Mouse (Mus musculus): ENCODE data around the gene Apobec1. TPM values are rescaled to one million over a fixed set of nuclear protein-coding genes. Genes with fewer than 3 reads are reported as not detected.
A peak's percentile ranks its signal among the peaks of the same experiment; 100 is the strongest.

The Apobec1 gene
- polyA plus RNA-seq, 1 experiment: 728 TPM

DNA sequence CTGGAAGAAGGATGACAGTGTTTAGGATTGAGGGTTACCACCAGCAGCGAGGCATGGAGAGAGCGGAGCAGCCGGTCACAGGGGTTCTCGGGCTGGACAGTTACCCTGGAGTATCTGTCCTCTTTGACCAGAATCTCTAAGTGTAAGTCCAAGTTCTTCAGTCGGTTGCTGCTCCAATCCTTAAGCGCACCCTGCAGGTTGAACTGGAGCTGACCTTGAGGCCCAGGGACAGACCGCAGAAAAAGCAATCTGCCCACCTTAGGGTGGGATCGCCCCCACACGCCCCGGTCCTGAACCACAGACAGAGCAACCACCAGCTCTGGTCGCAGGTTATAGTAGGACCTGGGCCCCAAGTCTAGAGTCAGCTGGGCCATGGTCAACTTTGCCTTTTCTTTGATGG lies 4.4 kb upstream of the Apobec1 start:
- H3K4me1 ChIP-seq (ENCODE audit: control insufficient read depth, insufficient read depth, low read length): peaks cover 14% of the 10 kb centered on the region
- H3K4me3 ChIP-seq (ENCODE audit: insufficient read depth, low read length): no peak overlapping the region
- H3K27ac ChIP-seq (ENCODE audit: insufficient read depth, low read depth, low read length): no peak overlapping the region
- TF ChIP-seq POLR2A (IDR thresholded peaks at IDR 0.05; ENCODE audit: borderline replicate concordance, low read depth, low read length): no peak
- no peak for TF ChIP-seq CTCF (IDR thresholded peaks at IDR 0.05; ENCODE audit: low read depth, low read length)

DNA sequence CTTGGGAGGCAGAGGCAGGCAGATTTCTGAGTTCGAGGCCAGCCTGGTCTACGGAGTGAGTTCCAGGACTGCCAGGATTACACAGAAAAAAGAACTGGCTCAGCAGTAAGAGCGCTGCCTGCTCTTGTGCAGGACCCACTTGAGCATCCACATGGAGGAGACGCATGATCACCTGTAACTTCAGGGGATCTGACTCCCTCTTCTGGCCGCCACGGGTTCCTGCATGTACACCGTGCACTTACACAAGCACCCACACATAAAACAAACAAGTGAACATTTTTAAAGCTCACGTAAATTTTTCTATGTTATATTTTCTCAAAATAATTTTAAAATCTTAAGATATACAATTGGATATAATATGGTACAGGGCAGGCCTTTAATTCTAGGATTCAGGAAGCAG lies 3.2 kb upstream of the Apobec1 start:
- Histone ChIP-seq H3K4me1 (ENCODE audit: control insufficient read depth, insufficient read depth, low read length) (peaks cover 14% of the 10 kb centered on the region), H3K27ac (ENCODE audit: insufficient read depth, low read depth, low read length) (no peak overlapping the region), H3K4me3 (ENCODE audit: insufficient read depth, low read length) (no peak overlapping the region)
- TF ChIP-seq CTCF (IDR thresholded peaks at IDR 0.05; ENCODE audit: low read depth, low read length) (0 out of 2 replicates have a peak, but pooled peaks have one; percentile 14), POLR2A (IDR thresholded peaks at IDR 0.05; ENCODE audit: borderline replicate concordance, low read depth, low read length) (no peak)

DNA sequence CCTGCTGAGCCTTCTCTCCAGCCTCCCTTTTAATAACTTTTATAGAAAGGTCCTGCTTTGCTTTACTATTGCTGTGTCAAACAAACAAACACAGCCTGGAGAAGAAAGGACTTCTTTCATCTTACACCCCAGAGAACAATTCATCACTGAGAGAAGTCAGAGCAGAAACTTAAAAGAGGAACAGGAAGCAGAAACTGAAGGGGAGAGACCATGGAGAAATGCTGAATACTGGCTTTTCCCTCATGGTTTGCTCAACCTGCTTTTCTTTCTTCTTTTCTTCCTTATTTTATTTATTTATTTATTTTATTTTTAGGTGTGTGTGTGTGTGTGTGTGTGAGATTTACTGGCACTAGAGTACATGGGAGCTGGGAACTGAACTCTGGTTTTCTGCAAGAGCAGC lies 2.0 kb upstream of the Apobec1 start:
- Histone ChIP-seq H3K4me1 (ENCODE audit: control insufficient read depth, insufficient read depth, low read length) (peaks cover 14% of the 10 kb centered on the region), H3K4me3 (ENCODE audit: insufficient read depth, low read length) (peak overlapping the region; percentile 65), H3K27ac (ENCODE audit: insufficient read depth, low read depth, low read length) (peak overlapping the region; percentile 99)
- TF ChIP-seq POLR2A (IDR thresholded peaks at IDR 0.05; ENCODE audit: borderline replicate concordance, low read depth, low read length) (no peak), CTCF (IDR thresholded peaks at IDR 0.05; ENCODE audit: low read depth, low read length) (no peak)

DNA sequence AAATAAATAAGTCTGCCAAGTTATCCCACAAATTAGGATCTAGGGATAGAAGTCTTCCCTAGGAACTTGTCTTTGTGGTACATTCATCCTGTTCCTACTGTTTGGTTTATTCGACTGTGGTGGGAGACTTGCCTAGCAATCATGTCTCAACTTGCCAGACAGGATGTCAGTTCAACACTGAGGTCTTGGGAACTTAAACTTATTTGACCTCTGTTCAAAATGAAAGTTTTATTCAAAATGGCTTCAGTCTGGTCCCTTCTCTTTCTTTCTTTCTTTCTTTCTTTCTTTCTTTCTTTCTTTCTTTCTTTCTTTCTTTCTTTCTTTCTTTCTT lies 713 bp upstream of the Apobec1 start:
- TF ChIP-seq CTCF (IDR thresholded peaks at IDR 0.05; ENCODE audit: low read depth, low read length): no peak
- no peak for TF ChIP-seq POLR2A (IDR thresholded peaks at IDR 0.05; ENCODE audit: borderline replicate concordance, low read depth, low read length)

DNA sequence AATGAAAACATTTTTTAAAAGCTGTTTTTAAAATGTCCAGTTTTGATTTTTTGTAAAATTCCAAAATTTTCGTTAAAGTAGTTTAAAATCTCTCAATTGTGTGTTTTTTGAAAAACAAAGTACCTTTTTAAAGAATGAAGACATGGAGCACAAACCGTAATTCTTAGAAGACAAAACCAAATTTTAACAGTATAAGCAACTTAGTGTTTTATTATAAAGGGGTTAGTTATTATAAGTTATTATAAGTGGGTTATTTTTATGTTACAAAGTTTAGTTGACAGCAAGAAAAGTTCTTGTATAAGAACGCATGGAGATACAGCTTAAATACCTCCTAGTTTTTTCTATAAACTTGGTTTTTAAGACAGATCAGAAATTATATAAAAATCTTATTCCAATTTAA lies 629 bp downstream of the Apobec1 start:
- no peak for TF ChIP-seq CTCF (IDR thresholded peaks at IDR 0.05; ENCODE audit: low read depth, low read length)
- no peak for TF ChIP-seq POLR2A (IDR thresholded peaks at IDR 0.05; ENCODE audit: borderline replicate concordance, low read depth, low read length)
- Histone ChIP-seq H3K4me1 (ENCODE audit: control insufficient read depth, insufficient read depth, low read length) (peaks cover 8% of the 10 kb centered on the region), H3K27ac (ENCODE audit: insufficient read depth, low read depth, low read length) (peak overlapping the region; percentile 99), H3K4me3 (ENCODE audit: insufficient read depth, low read length) (peak overlapping the region; percentile 55)

More for the DNA sequence above, 713 bp upstream of the Apobec1 start:
- H3K27ac ChIP-seq (ENCODE audit: insufficient read depth, low read depth, low read length): peak overlapping the region; percentile 99
- peak overlapping the region; percentile 55 for H3K4me3 ChIP-seq (ENCODE audit: insufficient read depth, low read length)
- H3K4me1 ChIP-seq (ENCODE audit: control insufficient read depth, insufficient read depth, low read length): peaks cover 14% of the 10 kb centered on the region

DNA sequence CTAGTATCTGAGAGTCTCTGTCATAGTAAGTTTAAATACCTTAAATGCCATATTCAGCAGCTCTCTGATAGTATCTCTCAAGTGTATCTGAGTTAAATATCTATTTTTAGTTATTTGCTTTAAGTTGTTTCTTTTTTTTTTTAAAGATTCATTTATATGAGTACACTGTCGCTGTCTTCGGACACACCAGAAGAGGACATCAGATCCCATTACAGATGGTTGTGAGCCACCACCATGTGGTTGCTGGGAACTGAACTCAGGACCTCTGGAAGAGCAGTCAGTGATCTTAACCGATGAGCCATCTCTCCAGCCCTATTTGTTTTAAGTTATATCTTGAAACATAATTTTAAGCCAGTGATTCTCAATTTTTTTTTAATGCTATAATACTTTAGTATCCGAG lies 1.2 kb downstream of the Apobec1 start:
- Histone ChIP-seq H3K27ac (ENCODE audit: insufficient read depth, low read depth, low read length) (peak overlapping the region; percentile 92), H3K4me1 (ENCODE audit: control insufficient read depth, insufficient read depth, low read length) (peaks cover 8% of the 10 kb centered on the region), H3K4me3 (ENCODE audit: insufficient read depth, low read length) (peak overlapping the region; percentile 79)
- TF ChIP-seq POLR2A (IDR thresholded peaks at IDR 0.05; ENCODE audit: borderline replicate concordance, low read depth, low read length) (no peak), CTCF (IDR thresholded peaks at IDR 0.05; ENCODE audit: low read depth, low read length) (no peak)

DNA sequence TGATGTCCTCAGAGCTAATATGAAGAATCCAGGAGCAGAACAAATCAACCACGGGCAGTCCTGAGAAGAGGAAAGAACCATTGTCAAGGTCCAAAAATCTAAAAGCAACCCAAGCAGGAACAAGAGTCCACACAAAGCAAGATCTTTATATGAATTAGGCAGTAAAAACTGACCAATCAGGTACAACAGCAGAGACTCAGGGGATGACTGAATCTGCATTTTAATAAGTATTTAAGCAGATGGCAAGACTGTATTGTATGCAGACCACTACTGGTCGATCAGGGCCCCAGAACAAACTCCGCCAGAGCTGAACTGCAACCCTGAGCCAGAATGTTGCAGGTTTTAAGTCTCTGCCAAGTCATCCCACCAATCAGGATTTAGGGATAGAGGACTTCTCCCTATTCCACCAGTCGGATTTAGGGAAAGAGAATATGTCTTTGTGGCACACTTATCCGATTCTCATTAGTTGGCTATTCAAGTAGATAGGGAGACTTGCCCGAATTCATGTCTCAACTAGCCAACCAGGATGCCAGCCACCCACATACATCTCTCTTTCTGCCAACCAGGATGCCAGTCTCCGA lies 2.1 kb downstream of the Apobec1 start:
- Histone ChIP-seq H3K4me3 (ENCODE audit: insufficient read depth, low read length) (peak overlapping the region; percentile 79), H3K27ac (ENCODE audit: insufficient read depth, low read depth, low read length) (peak overlapping the region; percentile 92), H3K4me1 (ENCODE audit: control insufficient read depth, insufficient read depth, low read length) (peaks cover 12% of the 10 kb centered on the region)
- TF ChIP-seq POLR2A (IDR thresholded peaks at IDR 0.05; ENCODE audit: borderline replicate concordance, low read depth, low read length): no peak
- TF ChIP-seq CTCF (IDR thresholded peaks at IDR 0.05; ENCODE audit: low read depth, low read length): no peak

DNA sequence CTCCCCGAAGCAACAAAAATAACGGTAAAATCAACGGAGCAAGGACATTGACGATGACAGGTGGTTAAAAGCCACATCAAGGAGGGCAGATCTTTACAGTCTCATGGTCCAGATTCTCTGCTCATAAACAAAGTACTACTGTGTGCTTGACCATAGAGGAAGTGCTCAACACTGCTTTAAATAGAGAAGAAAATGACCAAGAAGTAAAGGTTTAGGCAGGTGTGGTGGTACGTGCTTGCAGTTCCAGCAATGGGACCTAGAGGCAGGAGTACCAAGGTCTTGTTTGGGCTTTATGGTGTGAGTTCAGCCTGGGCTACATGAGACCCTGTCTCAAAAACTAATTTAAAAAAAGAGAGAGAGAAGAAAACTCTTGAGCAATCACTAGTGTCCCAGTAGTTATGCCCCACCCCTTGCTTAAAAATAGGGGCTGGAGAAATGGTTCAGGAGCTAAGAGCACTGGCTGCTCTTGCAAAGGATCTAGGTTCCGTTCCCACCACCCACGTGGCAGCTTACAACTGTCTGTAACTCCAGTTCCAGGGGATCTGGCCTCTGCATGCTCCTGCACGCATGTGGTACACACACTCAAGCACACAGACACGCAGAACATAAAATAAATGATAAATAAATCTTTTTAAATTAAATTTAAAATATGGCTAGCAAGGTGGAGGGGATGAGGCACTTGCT lies 3.0 kb downstream of the Apobec1 start:
- H3K4me3 ChIP-seq (ENCODE audit: insufficient read depth, low read length): peak overlapping the region; percentile 79
- peak overlapping the region; percentile 92 for H3K27ac ChIP-seq (ENCODE audit: insufficient read depth, low read depth, low read length)
- peaks cover 14% of the 10 kb centered on the region for H3K4me1 ChIP-seq (ENCODE audit: control insufficient read depth, insufficient read depth, low read length)
- TF ChIP-seq POLR2A (IDR thresholded peaks at IDR 0.05; ENCODE audit: borderline replicate concordance, low read depth, low read length) (no peak), CTCF (IDR thresholded peaks at IDR 0.05; ENCODE audit: low read depth, low read length) (no peak)

DNA sequence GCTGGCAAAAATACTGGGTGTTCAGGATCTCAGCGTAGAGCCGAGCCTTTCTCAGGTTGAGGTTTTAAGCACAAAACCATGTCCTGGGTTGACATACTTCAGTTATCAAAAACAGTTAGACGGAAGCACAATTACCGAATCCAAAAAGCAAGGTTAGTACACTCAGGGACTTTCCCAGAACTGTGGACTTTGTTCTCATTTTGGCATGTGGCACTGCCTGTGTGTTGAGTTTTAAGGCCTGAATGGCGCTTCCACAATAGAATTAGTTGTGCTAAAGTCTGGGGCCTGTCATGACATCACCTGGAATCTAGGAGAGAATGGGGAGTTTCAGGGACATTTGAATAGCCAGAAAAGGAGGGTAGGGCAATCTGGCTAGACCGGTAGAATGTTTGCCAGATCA lies 3.8 kb downstream of the Apobec1 start:
- Histone ChIP-seq H3K4me3 (ENCODE audit: insufficient read depth, low read length) (peak overlapping the region; percentile 79), H3K4me1 (ENCODE audit: control insufficient read depth, insufficient read depth, low read length) (peaks cover 15% of the 10 kb centered on the region), H3K27ac (ENCODE audit: insufficient read depth, low read depth, low read length) (peak overlapping the region; percentile 92)
- TF ChIP-seq POLR2A (IDR thresholded peaks at IDR 0.05; ENCODE audit: borderline replicate concordance, low read depth, low read length) (no peak), CTCF (IDR thresholded peaks at IDR 0.05; ENCODE audit: low read depth, low read length) (no peak)

DNA sequence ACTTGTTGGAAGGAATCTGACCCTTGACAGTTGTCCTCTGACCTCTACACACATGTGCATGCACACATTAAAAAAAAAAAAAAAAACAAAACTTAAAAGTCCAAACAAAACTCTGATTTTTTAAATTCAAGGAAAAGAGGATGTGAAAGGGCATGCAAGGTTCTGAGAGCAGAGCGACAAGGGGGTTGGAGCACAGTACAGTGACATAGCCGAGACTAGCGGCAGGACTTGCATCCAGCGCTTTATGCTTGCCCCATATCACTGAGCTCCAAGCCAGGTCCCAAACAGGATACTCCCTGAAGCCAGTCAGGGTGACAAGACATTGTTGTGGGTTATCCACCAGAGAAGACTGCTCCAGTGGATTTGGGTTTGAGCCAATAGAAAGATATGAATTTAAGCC lies 4.2 kb downstream of the Apobec1 start:
- no peak for TF ChIP-seq POLR2A (IDR thresholded peaks at IDR 0.05; ENCODE audit: borderline replicate concordance, low read depth, low read length)
- Histone ChIP-seq H3K27ac (ENCODE audit: insufficient read depth, low read depth, low read length) (peak overlapping the region; percentile 92), H3K4me1 (ENCODE audit: control insufficient read depth, insufficient read depth, low read length) (peaks cover 16% of the 10 kb centered on the region), H3K4me3 (ENCODE audit: insufficient read depth, low read length) (peak overlapping the region; percentile 79)

Data from bone marrow macrophage, adult 2 months (primary cell).